Mouse (Mus musculus): ENCODE data around the gene Tmem128. TPM values are rescaled to one million over a fixed set of nuclear protein-coding genes. Genes with fewer than 3 reads are reported as not detected.

Tmem128 gene
- 63.3 and 65.6 TPM in 2 replicates for polyA plus RNA-seq (2014; fragmentation: Nextera tagmentation; extraction: Ambion mirVana)

- H3K4me2 ChIP-seq (ENCODE audit: low read depth, low read length) = peak within 1 kb of the TSS; percentile 82
- ATAC-seq (ENCODE audit: low read depth) (peak; percentile 24), DNase-seq (ENCODE audit: low spot score) (peak; percentile 78)
- H3K9ac ChIP-seq (ENCODE audit: low read depth, low read length) = peak within 1 kb of the TSS; percentile 68
- H3K36me3 ChIP-seq (ENCODE audit: control insufficient read depth, insufficient read depth, low read length) = peaks cover 34% of the 10 kb centered on the region
- peaks cover 6% of the 10 kb centered on the region; the same call in 1 of the 2 replicates for H3K4me1 ChIP-seq (ENCODE audit: control insufficient read depth, insufficient read depth, low read length)
- H3K27me3 ChIP-seq (replicated peaks; ENCODE audit: control insufficient read depth, insufficient read depth, low read length) = no peaks in the 10 kb centered on the region
- H3K4me3 ChIP-seq (ENCODE audit: low read depth, low read length) = peak within 1 kb of the TSS; percentile 66
- H3K9me3 ChIP-seq (ENCODE audit: control insufficient read depth, low read length) = no peaks in the 10 kb centered on the region
- WGBS = 1% methylated on average over 39 of the region's 40 CpGs
- peak within 1 kb of the TSS; percentile 72 for H3K27ac ChIP-seq (replicated peaks; ENCODE audit: low read depth, low read length)
Observed at GRCm38 (mm10) chr5:38260107-38260682, at the start of gene Tmem128. TSS of gene Tmem128 (plus strand) at chr5:38260185.

- H3K36me3 ChIP-seq (ENCODE audit: control insufficient read depth, insufficient read depth, low read length) = peaks cover 68% of the 10 kb centered on the region
- H3K4me2 ChIP-seq (ENCODE audit: low read depth, low read length) = no peak overlapping the region
- ATAC-seq (ENCODE audit: low read depth) = no peak
- H3K9me3 ChIP-seq (ENCODE audit: control insufficient read depth, low read length) = no peaks in the 10 kb centered on the region
- 87% methylated on average over 8 of the region's 8 CpGs for WGBS
- DNase-seq (ENCODE audit: low spot score) = no peak
- H3K27me3 ChIP-seq (replicated peaks; ENCODE audit: control insufficient read depth, insufficient read depth, low read length) = no peaks in the 10 kb centered on the region
- H3K9ac ChIP-seq (ENCODE audit: low read depth, low read length) = no peak overlapping the region
- no peak overlapping the region for H3K27ac ChIP-seq (replicated peaks; ENCODE audit: low read depth, low read length)
- no peaks in the 10 kb centered on the region for H3K4me1 ChIP-seq (ENCODE audit: control insufficient read depth, insufficient read depth, low read length)
- no peak overlapping the region for H3K4me3 ChIP-seq (ENCODE audit: low read depth, low read length)
Observed at GRCm38 (mm10) chr5:38211691-38212090, 48.3 kb upstream of the Tmem128 start.

- Histone ChIP-seq H3K4me3 (ENCODE audit: low read depth, low read length) (no peak overlapping the region), H3K27ac (replicated peaks; ENCODE audit: low read depth, low read length) (no peak overlapping the region), H3K4me1 (ENCODE audit: control insufficient read depth, insufficient read depth, low read length) (no peaks in the 10 kb centered on the region), H3K27me3 (replicated peaks; ENCODE audit: control insufficient read depth, insufficient read depth, low read length) (no peaks in the 10 kb centered on the region), H3K4me2 (ENCODE audit: low read depth, low read length) (no peak overlapping the region), H3K9ac (ENCODE audit: low read depth, low read length) (no peak overlapping the region), H3K9me3 (ENCODE audit: control insufficient read depth, low read length) (no peaks in the 10 kb centered on the region), H3K36me3 (ENCODE audit: control insufficient read depth, insufficient read depth, low read length) (peaks cover 67% of the 10 kb centered on the region)
- ATAC-seq (ENCODE audit: low read depth) (peak; percentile 65; the same call in 1 of the 2 replicates), DNase-seq (ENCODE audit: low spot score) (peak; percentile 48)
- 59% methylated on average over 6 of the region's 6 CpGs for WGBS
Observed at GRCm38 (mm10) chr5:38213009-38213408, 47.0 kb upstream of the Tmem128 start.

GRCm38 (mm10) chr5:38219771-38220307 is 40.1 kb upstream of the Tmem128 start:
- H3K4me3 ChIP-seq (ENCODE audit: low read depth, low read length) = peak overlapping the region; percentile 93
- DNase-seq (ENCODE audit: low spot score) (peak; percentile 16), ATAC-seq (ENCODE audit: low read depth) (peak; percentile 73)
- H3K36me3 ChIP-seq (ENCODE audit: control insufficient read depth, insufficient read depth, low read length) = peaks cover 15% of the 10 kb centered on the region
- H3K27me3 ChIP-seq (replicated peaks; ENCODE audit: control insufficient read depth, insufficient read depth, low read length) = no peaks in the 10 kb centered on the region
- peak overlapping the region; percentile 75 for H3K27ac ChIP-seq (replicated peaks; ENCODE audit: low read depth, low read length)
- H3K9me3 ChIP-seq (ENCODE audit: control insufficient read depth, low read length) = no peaks in the 10 kb centered on the region
- peak overlapping the region; percentile 71 for H3K4me2 ChIP-seq (ENCODE audit: low read depth, low read length)
- peaks cover 15% of the 10 kb centered on the region for H3K4me1 ChIP-seq (ENCODE audit: control insufficient read depth, insufficient read depth, low read length)
- H3K9ac ChIP-seq (ENCODE audit: low read depth, low read length) = peak overlapping the region; percentile 77
- 0% methylated on average over 10 of the region's 35 CpGs for WGBS

GRCm38 (mm10) chr5:38220328-38220912 is 39.6 kb upstream of the Tmem128 start, which contains the start of the genes Zbtb49 and Lyar:
TSS of gene Zbtb49 (minus strand) at chr5:38220457.
TSS of gene Lyar (plus strand) at chr5:38220470.
- Histone ChIP-seq H3K4me2 (ENCODE audit: low read depth, low read length) (peak within 1 kb of the TSS; percentile 71), H3K27me3 (replicated peaks; ENCODE audit: control insufficient read depth, insufficient read depth, low read length) (no peaks in the 10 kb centered on the region), H3K4me1 (ENCODE audit: control insufficient read depth, insufficient read depth, low read length) (peaks cover 15% of the 10 kb centered on the region), H3K27ac (replicated peaks; ENCODE audit: low read depth, low read length) (peak within 1 kb of the TSS; percentile 75), H3K36me3 (ENCODE audit: control insufficient read depth, insufficient read depth, low read length) (peaks cover 14% of the 10 kb centered on the region), H3K4me3 (ENCODE audit: low read depth, low read length) (peak within 1 kb of the TSS; percentile 93), H3K9me3 (ENCODE audit: control insufficient read depth, low read length) (no peaks in the 10 kb centered on the region), H3K9ac (ENCODE audit: low read depth, low read length) (peak within 1 kb of the TSS; percentile 77)
- ATAC-seq (ENCODE audit: low read depth) (peak; percentile 94), DNase-seq (ENCODE audit: low spot score) (peak; percentile 92)
- WGBS = under 1% methylated on average over 29 of the region's 55 CpGs

GRCm38 (mm10) chr5:38235422-38235821 is 24.6 kb upstream of the Tmem128 start:
- 0 out of 2 replicates have a peak, but pooled peaks have one; percentile 12 for ATAC-seq (ENCODE audit: low read depth)

GRCm38 (mm10) chr5:38236627-38237026 is 23.4 kb upstream of the Tmem128 start:
- Histone ChIP-seq H3K36me3 (ENCODE audit: control insufficient read depth, insufficient read depth, low read length) (peaks cover 45% of the 10 kb centered on the region), H3K27me3 (replicated peaks; ENCODE audit: control insufficient read depth, insufficient read depth, low read length) (no peaks in the 10 kb centered on the region), H3K4me1 (ENCODE audit: control insufficient read depth, insufficient read depth, low read length) (0 out of 2 replicates have a peak, but pooled peaks cover 3% of the 10 kb centered on the region), H3K27ac (replicated peaks; ENCODE audit: low read depth, low read length) (no peak overlapping the region), H3K4me2 (ENCODE audit: low read depth, low read length) (no peak overlapping the region), H3K9me3 (ENCODE audit: control insufficient read depth, low read length) (0 out of 2 replicates have a peak, but pooled peaks cover 3% of the 10 kb centered on the region), H3K9ac (ENCODE audit: low read depth, low read length) (no peak overlapping the region), H3K4me3 (ENCODE audit: low read depth, low read length) (no peak overlapping the region)
- 96% methylated on average over 2 of the region's 2 CpGs for WGBS
- DNase-seq (ENCODE audit: low spot score) (no peak), ATAC-seq (ENCODE audit: low read depth) (no peak)

More at GRCm38 (mm10) chr5:38235422-38235821, 24.6 kb upstream of the Tmem128 start:
- H3K9ac ChIP-seq (ENCODE audit: low read depth, low read length) = no peak overlapping the region
- no peak overlapping the region for H3K27ac ChIP-seq (replicated peaks; ENCODE audit: low read depth, low read length)
- 68% methylated on average over 4 of the region's 4 CpGs for WGBS
- H3K27me3 ChIP-seq (replicated peaks; ENCODE audit: control insufficient read depth, insufficient read depth, low read length) = no peaks in the 10 kb centered on the region
- no peak overlapping the region for H3K4me3 ChIP-seq (ENCODE audit: low read depth, low read length)
- H3K36me3 ChIP-seq (ENCODE audit: control insufficient read depth, insufficient read depth, low read length) = peaks cover 57% of the 10 kb centered on the region
- H3K4me2 ChIP-seq (ENCODE audit: low read depth, low read length) = no peak overlapping the region
- 0 out of 2 replicates have a peak, but pooled peaks cover 3% of the 10 kb centered on the region for H3K9me3 ChIP-seq (ENCODE audit: control insufficient read depth, low read length)
- H3K4me1 ChIP-seq (ENCODE audit: control insufficient read depth, insufficient read depth, low read length) = no peaks in the 10 kb centered on the region
- DNase-seq (ENCODE audit: low spot score) = no peak

- H3K9me3 ChIP-seq (ENCODE audit: control insufficient read depth, low read length) = 0 out of 2 replicates have a peak, but pooled peaks cover 3% of the 10 kb centered on the region
- 17% methylated on average over 5 of the region's 5 CpGs for WGBS
- DNase-seq (ENCODE audit: low spot score) (peak; percentile 8), ATAC-seq (ENCODE audit: low read depth) (0 out of 2 replicates have a peak, but pooled peaks have one; percentile 15)
- H3K9ac ChIP-seq (ENCODE audit: low read depth, low read length) = no peak overlapping the region
- no peaks in the 10 kb centered on the region for H3K27me3 ChIP-seq (replicated peaks; ENCODE audit: control insufficient read depth, insufficient read depth, low read length)
- no peak overlapping the region for H3K27ac ChIP-seq (replicated peaks; ENCODE audit: low read depth, low read length)
- H3K36me3 ChIP-seq (ENCODE audit: control insufficient read depth, insufficient read depth, low read length) = peaks cover 9% of the 10 kb centered on the region
- H3K4me1 ChIP-seq (ENCODE audit: control insufficient read depth, insufficient read depth, low read length) = 0 out of 2 replicates have a peak, but pooled peaks cover 3% of the 10 kb centered on the region
- no peak overlapping the region for H3K4me2 ChIP-seq (ENCODE audit: low read depth, low read length)
- H3K4me3 ChIP-seq (ENCODE audit: low read depth, low read length) = no peak overlapping the region
Observed at GRCm38 (mm10) chr5:38240727-38241472, 19.1 kb upstream of the Tmem128 start.

Measured in embryonic facial prominence, embryonic 14.5 days (tissue).